Mouse (Mus musculus): Measurements from ENCODE around the gene Prelid3b. TPM values are rescaled to one million over a fixed set of nuclear protein-coding genes. Genes with fewer than 3 reads are reported as not detected.

Prelid3b gene
- 48.9 TPM for polyA plus RNA-seq (2014; fragmentation: Illumina TruSeq; extraction: RNeasy Lipid Tissue Mini Kit (QIAGEN cat#74804); ENCODE audit: low read depth, low replicate concordance)

DNA sequence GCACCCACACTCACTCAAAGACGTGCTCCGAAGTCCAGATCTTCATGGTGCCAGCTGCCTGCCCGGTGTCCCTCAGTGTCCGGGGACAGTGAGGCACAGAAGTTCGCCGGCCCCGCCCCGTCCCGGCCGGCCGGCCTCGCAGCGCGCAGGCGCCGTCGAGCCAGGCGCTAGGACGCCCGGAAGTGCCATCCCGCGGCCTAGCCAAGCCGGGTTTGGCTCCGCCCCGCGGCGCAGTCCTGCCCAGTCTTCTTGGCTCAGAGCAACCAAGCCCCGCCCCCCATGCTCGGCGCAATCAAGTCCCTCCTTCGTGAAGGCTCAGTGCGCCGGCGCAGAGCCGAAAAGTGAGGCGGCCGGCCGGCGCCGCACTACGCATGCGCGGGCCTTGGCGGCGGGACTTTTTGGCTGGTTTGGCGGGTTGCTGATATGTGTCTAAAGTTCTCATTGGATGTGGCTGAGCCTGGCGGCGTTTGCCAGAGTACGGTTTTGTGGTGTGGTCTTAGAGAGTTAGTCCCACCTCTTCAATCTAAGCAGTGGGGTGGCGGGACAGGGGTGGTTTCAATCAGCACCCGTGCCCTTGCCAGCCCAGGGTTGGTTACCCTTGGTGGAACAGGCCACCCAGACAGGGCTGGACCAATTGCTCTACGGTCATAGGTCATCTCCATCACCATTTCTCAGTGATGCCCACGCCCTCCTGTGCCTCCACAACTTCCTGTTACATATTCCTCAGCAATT lies at the start of gene Prelid3b:
TSS of gene Prelid3b (minus strand) at position 264 of the 732 bp plus-strand sequence.

DNA sequence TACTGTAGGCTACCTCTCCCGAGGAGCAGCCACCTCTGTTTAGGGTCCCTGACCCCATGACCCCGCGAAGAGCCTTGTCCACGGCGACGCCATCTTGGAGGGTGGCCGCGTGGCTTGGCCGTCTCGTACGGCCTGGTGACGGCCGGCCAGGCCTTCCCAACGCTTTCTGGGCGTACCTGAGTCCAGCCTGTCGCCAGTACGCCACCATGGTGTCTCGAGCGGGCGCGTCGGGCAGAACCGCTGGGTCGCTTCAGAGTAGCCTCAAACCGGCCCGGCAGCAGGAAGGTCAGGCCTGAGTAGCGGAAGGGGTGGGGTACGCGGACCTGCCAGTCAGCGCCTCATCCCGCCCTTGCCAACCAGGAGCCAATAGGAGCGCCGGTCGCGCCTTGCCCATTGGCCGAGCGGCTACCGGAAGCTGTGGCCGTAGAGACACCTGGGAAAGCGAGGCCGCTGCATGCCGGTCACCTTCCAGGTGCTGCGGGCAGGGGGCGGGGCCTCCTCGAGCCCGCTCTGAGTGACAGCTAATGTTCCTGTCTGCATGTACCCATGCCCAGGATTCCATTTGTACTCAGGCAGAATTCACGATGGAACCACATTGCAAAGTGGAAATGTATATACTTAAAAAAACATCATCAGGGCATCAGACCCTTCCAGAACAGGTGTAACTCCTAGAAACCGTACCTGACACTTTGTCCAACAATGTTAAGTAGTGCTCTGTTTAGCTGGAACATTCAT lies 8.9 kb downstream of the Prelid3b start, which contains the start of gene Atp5e:
TSS of gene Atp5e (minus strand) at position 317 of the 735 bp plus-strand sequence.

DNA sequence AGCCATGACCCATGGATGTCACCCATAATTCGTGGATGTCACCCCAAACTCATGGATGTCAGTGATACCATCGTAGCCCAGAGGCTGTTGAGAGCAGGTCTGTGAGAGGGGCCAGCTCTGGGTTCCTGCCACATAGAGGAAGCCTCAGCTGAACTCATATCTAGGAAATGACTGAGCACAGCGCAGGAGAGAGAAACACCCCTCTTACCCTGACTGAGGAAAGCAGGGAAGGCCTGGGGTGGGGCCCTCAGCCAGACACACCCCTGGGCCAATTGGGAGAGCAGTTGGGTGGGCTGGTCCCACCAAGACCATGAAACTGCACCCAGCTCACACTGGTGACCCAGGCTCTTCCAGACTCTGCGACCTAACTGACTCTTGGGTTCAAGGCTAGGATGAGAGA lies 22.5 kb downstream of the Prelid3b start, which contains the start of gene Tubb1:
TSS of gene Tubb1 (plus strand) at position 343 of the 400 bp plus-strand sequence.

DNA sequence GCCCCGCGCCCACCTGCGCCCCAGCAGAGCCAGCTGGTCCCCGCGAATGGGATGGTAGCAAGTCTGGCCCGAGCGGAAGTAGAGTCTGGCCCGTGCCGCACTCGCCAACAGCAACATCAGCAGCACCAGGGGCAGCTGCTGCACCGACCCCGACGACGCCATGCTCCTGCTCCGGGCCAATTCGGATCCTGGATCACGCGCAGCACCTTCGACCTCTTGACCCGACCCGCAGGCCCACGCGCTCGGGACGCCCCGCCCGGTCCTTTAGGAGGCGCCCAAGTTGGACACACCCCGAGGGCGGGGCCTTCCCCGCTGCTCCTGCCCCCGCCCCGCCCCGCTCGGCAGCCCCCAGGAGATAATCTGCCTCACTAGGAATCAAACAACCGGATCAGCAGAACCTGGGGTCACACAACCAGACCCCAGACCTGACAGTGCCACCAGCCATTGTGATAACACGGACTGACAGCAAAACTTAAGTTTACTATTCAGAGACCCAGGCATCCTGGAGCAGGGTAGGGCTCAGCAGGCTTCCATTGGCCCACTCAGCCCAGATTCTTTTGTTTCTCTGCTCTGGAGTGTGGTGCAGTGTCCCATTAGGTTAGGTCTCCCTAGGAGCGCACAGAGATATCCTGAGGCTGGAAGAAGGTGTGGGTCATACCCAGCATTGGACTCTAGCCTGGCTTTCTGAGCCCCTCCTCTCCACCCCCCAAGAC lies 34.0 kb downstream of the Prelid3b start, which contains the start of gene Ctsz:
TSS of gene Ctsz (minus strand) at position 303 of the 713 bp plus-strand sequence.

DNA sequence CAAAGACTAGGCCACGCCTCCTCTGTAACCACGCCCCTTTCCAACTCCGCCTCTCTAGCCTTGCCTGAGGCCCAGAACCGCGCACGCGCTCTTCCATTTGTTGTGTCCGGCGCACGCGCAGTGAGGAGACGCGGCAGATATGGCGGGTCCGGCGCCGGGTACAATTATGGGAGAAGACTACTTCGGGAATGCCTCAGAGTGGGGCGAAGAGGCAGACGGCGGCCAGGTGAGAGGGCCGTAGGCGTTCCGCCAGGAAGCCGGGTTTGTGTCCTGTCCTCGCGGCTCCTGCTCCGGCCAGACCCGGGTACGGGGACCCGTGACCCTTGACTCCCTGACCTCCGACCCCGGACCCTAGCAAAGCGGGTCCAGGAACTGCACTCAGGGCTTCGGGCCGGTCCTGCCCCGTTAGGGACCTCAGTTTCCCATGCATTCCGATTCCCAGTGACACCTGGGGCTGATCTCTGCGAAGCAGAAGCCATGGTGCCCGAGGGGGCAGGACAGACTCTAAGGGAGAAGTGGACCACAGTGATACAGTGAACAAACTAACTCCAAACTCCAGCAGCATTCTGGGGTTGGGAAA lies 57.1 kb downstream of the Prelid3b start, which contains the start of gene Nelfcd:
TSS of gene Nelfcd (plus strand) at position 74 of the 580 bp plus-strand sequence.

Other genes with a start within 250 kb of the Prelid3b start
- gene Gnas, start 188.8 kb downstream of the Prelid3b start, polyA plus RNA-seq (2014; fragmentation: Illumina TruSeq; extraction: RNeasy Lipid Tissue Mini Kit (QIAGEN cat#74804); ENCODE audit: low read depth, low replicate concordance): 964 TPM
- gene Gm20721, start 126.4 kb downstream of the Prelid3b start, polyA plus RNA-seq (2014; fragmentation: Illumina TruSeq; extraction: RNeasy Lipid Tissue Mini Kit (QIAGEN cat#74804); ENCODE audit: low read depth, low replicate concordance): not detected
- 25.2 TPM for gene Nelfcd, start 57.3 kb downstream of the Prelid3b start, polyA plus RNA-seq (2014; fragmentation: Illumina TruSeq; extraction: RNeasy Lipid Tissue Mini Kit (QIAGEN cat#74804); ENCODE audit: low read depth, low replicate concordance)
- gene Ctsz, start 34.0 kb downstream of the Prelid3b start, polyA plus RNA-seq (2014; fragmentation: Illumina TruSeq; extraction: RNeasy Lipid Tissue Mini Kit (QIAGEN cat#74804); ENCODE audit: low read depth, low replicate concordance): 88.1 TPM
- not detected for gene Tubb1, start 22.4 kb downstream of the Prelid3b start, polyA plus RNA-seq (2014; fragmentation: Illumina TruSeq; extraction: RNeasy Lipid Tissue Mini Kit (QIAGEN cat#74804); ENCODE audit: low read depth, low replicate concordance)
- gene Atp5e, start 9.0 kb downstream of the Prelid3b start, polyA plus RNA-seq (2014; fragmentation: Illumina TruSeq; extraction: RNeasy Lipid Tissue Mini Kit (QIAGEN cat#74804); ENCODE audit: low read depth, low replicate concordance): 445 TPM
- 0.12 TPM for gene Zfp831, start 170.5 kb upstream of the Prelid3b start, polyA plus RNA-seq (2014; fragmentation: Illumina TruSeq; extraction: RNeasy Lipid Tissue Mini Kit (QIAGEN cat#74804); ENCODE audit: low read depth, low replicate concordance)